Mouse (Mus musculus) natural killer cell, adult 2 months (primary cell): ENCODE data around the gene Sobp.

Experiments used
- DNase-seq, 2 experiments: peaks; one replicate each; pipeline ENCODE4 v3.0.0; 2022; ENCODE audit warnings: low spot score in 2 of 2

Gene Sobp

GRCm38 (mm10) chr10:42994331-42994782 lies 180.0 kb downstream of the Sobp start:
- DNase-seq: no peak

- no peak for DNase-seq
Measured at GRCm38 (mm10) chr10:42991018-42991417, 183.3 kb downstream of the Sobp start.

GRCm38 (mm10) chr10:42989910-42990309 lies 184.4 kb downstream of the Sobp start:
- DNase-seq: peak; percentile 52 to 62

GRCm38 (mm10) chr10:42988627-42989026 lies 185.7 kb downstream of the Sobp start:
- no peak for DNase-seq

GRCm38 (mm10) chr10:42987594-42988052 lies 186.7 kb downstream of the Sobp start:
- peak; percentile 27 to 42 for DNase-seq

DNA sequence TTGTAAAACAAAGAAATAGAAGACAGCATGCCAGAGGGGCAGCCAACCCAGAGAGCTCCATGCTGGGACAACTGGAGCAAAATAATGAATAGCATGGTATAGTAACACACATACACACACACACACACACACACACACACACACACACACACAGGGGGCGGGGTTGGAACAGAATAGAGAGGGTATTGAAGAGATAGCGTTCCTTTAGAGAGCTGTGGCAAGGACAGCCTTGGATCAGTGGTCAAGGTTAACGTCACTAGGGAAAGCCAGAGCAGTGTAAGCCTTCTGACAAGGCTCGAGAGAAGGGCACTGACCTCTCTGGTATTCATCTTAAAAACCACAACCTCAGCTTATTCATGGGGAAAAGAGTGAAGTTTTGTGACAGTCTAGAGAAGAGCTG lies 189.4 kb downstream of the Sobp start:
- DNase-seq: no peak

- no peak for DNase-seq
Measured at GRCm38 (mm10) chr10:42980999-42981757, 193.2 kb downstream of the Sobp start.

DNA sequence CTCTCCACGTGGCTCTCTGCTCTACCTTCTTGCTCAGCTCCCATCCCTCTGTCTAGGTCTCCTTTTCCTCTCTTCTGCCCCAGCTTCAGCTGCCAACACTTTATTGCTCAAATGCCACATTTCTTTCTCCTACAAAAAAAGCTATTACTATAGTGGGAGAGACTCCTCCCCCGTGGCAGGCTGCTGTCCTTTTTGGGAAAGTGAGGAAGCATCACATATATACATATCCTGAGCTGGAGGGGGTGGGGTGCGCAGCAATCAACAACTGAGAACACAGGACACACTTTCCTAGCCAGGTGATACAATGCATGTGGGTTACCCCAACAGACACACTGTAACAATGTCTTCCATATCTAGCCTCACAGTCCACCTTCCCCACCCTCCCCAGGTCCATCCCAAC lies 196.0 kb downstream of the Sobp start:
- DNase-seq: no peak

GRCm38 (mm10) chr10:42976577-42976976 lies 197.8 kb downstream of the Sobp start:
- no peak for DNase-seq

DNA sequence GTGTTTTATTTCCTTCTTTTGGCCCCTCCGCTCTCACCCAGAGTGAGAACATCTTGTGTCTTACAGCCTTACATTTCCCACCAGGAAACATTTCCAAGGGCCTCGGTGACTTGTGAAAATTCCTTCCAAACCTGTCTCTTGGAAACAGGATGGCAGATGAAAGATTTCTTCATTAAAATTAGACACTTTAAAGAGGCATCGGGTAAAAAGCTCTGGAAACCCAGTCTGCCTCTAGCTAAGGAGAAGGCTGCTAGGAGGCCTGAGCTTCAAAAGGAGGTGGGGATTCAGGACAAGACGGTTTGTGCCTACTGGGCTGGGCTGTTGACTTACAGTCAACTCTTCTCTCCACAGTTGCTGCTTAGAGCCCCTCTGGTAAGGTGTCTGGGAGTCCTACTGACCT lies 200.8 kb downstream of the Sobp start:
- DNase-seq: no peak

GRCm38 (mm10) chr10:42972504-42973172 lies 201.7 kb downstream of the Sobp start:
- DNase-seq: peak in 1 of 2 experiments; percentile 21

DNA sequence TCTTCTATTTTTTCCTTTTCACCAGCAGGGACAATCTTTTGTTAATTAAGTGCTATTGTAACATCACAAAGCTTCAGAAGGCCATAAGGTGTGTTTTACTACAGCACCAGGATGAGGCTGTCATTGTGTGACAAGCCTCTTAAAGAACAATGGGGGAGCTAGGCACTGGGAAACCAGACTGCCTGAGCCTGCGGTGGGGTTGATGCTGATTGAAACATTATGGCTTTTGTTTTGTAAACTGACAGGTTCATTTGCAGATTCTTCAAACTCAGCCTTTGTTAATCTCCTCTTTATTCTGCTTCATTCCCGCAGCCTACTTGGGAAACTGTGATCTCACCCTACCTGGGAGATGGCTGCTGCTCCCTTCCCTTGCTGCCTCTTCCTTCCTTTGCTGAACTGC lies 206.0 kb downstream of the Sobp start:
- no peak for DNase-seq

GRCm38 (mm10) chr10:42963061-42963460 lies 211.3 kb downstream of the Sobp start:
- no peak for DNase-seq

- peak in 1 of 2 experiments; percentile 57 for DNase-seq
Measured at GRCm38 (mm10) chr10:42962655-42963054, 211.7 kb downstream of the Sobp start.

DNA sequence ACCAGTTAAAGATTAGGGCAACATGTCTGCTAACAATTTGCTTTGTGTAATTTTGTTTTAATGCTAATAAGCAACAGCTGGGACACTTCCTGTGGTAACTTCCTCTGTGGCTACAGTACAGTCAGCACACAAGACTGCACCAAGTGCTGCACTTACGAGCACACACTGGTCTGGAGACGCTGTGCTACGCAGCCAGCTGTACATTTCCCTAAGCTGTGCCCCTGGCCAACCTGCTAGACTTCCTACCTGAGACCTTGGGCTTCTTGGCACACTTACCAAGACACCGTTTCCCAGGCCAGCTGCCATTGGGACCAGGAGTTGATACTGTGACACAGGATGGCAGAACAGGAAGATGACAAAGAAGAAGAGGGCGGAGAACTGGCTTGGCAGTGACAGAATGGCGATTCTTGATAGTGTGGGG lies 212.1 kb downstream of the Sobp start:
- peak; percentile 37 to 45 for DNase-seq

DNA sequence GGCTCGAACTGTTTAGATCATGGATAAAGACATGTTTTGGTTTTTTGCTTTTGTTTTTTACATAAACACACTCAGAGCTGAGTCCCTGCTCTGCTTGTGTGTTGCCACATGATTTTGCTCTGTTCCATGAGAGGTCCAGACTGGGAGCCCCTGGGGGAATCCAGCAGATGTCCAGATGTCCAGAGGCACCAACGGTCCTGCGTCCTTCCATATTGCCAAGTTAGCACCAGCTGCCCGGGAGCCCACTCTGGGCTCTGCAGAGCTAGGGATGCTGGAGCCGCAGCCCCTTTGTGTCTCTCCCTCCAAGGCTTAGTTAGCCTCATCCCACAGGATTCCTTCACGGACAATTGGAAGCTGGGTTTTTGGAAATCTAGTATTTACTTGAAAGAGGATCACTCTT lies 212.6 kb downstream of the Sobp start:
- no peak for DNase-seq

GRCm38 (mm10) chr10:42958686-42959085 lies 215.6 kb downstream of the Sobp start:
- DNase-seq: no peak

DNA sequence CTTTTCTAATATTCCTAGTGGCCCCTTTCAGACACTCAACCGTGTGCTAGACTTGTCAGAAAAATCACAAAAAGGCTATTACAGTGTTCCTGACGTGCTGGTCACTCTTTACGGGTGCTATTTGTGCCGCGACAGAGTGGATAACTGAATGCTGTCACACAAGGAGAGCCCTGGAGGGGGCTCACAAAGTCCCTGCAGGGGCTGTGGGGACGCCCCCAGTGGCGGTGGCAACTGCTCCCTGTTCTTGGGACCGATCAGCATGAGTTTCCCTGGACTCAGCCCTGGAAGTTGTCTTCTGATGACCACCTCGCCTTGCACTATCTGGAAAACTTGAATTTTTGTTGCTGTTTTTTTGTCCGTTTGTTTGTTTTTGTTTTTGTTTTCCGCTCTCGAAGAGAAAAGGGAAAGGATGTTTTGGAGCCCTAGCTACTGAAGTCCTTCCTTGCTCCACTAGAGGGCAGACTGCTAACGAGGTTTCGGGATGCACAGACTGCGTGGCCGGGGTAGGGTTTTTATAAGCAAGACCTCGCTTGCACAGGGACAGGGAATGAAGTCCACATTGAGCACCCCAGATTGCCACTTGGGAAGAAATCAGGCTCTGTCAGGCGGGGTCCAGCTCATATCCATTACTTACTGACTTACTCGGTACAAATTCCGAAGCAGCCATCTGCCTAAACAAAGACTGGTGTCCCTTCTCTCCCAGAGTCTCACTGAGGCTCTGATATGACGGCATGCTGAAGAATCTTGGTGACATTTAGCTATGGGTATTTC lies 216.3 kb downstream of the Sobp start:
- peak; percentile 29 to 51 for DNase-seq

- DNase-seq: no peak
Measured at GRCm38 (mm10) chr10:42955205-42955604, 219.1 kb downstream of the Sobp start.

GRCm38 (mm10) chr10:42953601-42954000 lies 220.7 kb downstream of the Sobp start:
- no peak for DNase-seq
